Mouse (Mus musculus) forebrain, postnatal 0 days (tissue): ENCODE results near the gene Dhx16. TPM values are rescaled to one million over a fixed set of nuclear protein-coding genes. Genes with fewer than 3 reads are reported as not detected.
A peak's percentile ranks its signal among the peaks of the same experiment; 100 is the strongest.

ENCODE experiments used
- ATAC-seq: fragments of 200-750 bp; cut with Nextera tagmentation; 2 replicates; pipeline ENCODE4 v1.8.0; 2017; ENCODE audit warnings: mild to moderate bottlenecking, moderate library complexity
- DNase-seq: peaks from one replicate; pipeline ENCODE4 v3.0.0-alpha.2; 2015
- H3K27ac ChIP-seq: fragments of 300-500 bp; sonication (generic); 2 replicates; pipeline ENCODE4 v1.5.1; 2014; ENCODE audit warnings: low read depth, mild to moderate bottlenecking, antibody characterized with exemption, low read length, moderate library complexity, mixed read lengths
- H3K27me3 ChIP-seq: fragments of 300-500 bp; sonication (generic); 2 replicates; pipeline ENCODE4 v1.6.1; 2014; ENCODE audit warnings: mild to moderate bottlenecking, low read length, mixed read lengths; ENCODE audit not compliant: insufficient read depth
- H3K36me3 ChIP-seq: fragments of 300-500 bp; sonication (generic); 2 replicates; pipeline ENCODE4 v1.6.1; 2014; ENCODE audit warnings: mild to moderate bottlenecking, moderate library complexity; ENCODE audit not compliant: insufficient read depth
- H3K4me1 ChIP-seq: fragments of 300-500 bp; sonication (generic); 2 replicates; pipeline ENCODE4 v1.6.1; 2014; ENCODE audit warnings: antibody characterized with exemption; ENCODE audit not compliant: insufficient read depth
- H3K4me2 ChIP-seq: fragments of 300-500 bp; sonication (generic); 2 replicates; pipeline ENCODE4 v1.6.1; 2014; ENCODE audit warnings: low read depth, mild to moderate bottlenecking, moderate library complexity
- H3K4me3 ChIP-seq: fragments of 300-500 bp; sonication (generic); 2 replicates; pipeline ENCODE4 v1.5.1; 2014; ENCODE audit warnings: low read depth, low read length, mixed read lengths
- H3K9ac ChIP-seq: fragments of 300-500 bp; sonication (generic); 2 replicates; pipeline ENCODE4 v1.6.1; 2014; ENCODE audit warnings: mild to moderate bottlenecking
- H3K9me3 ChIP-seq: fragments of 300-500 bp; sonication (generic); 2 replicates; pipeline ENCODE4 v1.6.1; 2016; ENCODE audit warnings: low read length
- CTCF ChIP-seq: sonication (generic); IDR thresholded peaks from 2 replicates; pipeline ENCODE4 v1.5.1; 2016; ENCODE audit warnings: antibody characterized with exemption, control low read depth, low read depth
- WGBS: fragments of 180-500 bp; shearing (Covaris S2); extraction: QIAGEN DNeasy Blood & Tissue Kit; methylation state at CpG from one replicate; pipeline ENCODE4 v1.1.7; 2014; 5-methylcytosine and 5-hydroxymethylcytosine counted together
- microRNA counts: library from miRNA; unstranded; fragments of <30 nt; microRNA quantifications from one replicate; lab custom pipeline; 2015
- microRNA-seq, 2 experiments: library from miRNA; unstranded; fragments of <30 nt; microRNA quantifications; one replicate each; pipeline ENCODE4; 2016
- polyA plus RNA-seq: library from polyadenylated mRNA; unstranded; fragments of >200 nt; fragmentation: Nextera tagmentation; extraction: Ambion mirVana; gene quantifications from 2 replicates; pipeline ENCODE4 v1.2.1, GENCODE M21; 2015
- total RNA-seq: library from RNA; depleted of rRNA; stranded (reverse); fragments of >200 nt; gene quantifications from 2 replicates; pipeline ENCODE4 v1.2.3, GENCODE M21; 2014; rRNA removed

Dhx16 gene
- total and polyA plus RNA-seq, 2 experiments from 2014 or later = 21.8 to 33.0 TPM

DNA sequence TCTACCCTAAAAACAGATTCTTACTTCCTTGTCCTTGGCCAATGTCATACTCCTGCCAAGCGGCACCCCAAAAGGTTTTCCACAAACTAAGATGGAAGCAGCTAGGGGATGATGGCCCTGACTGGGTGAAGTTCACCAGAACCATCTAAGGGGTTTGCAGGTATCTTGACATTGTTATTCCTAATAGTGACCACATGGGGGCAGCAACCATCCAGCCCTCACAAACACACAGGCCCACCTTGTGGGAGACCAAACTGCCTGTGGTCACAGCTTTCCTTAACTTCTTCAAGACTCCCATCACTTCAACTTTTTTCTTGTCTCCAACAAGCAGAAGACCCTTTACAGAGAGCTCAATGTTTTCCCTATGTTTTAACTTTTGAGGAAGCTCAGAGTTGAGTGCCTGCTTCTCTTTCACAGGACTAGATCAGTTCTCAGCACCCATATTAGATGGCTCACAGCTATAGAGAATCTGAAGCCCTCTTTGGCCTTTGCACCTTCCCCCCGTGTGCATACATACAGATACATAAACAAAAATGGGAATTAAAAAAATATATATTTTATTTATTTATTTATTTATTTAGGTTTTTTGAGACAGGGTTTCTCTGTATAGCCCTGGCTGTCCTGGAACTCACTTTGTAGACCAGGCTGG is 58.2 kb downstream of the Dhx16 start:
- peak; percentile 67; the same call in 1 of the 2 replicates for ATAC-seq
- Histone ChIP-seq H3K27ac (no peak overlapping the region), H3K4me2 (no peak overlapping the region), H3K9me3 (no peaks in the 10 kb centered on the region), H3K27me3 (no peaks in the 10 kb centered on the region), H3K9ac (no peak overlapping the region), H3K36me3 (no peaks in the 10 kb centered on the region), H3K4me1 (no peaks in the 10 kb centered on the region), H3K4me3 (no peak overlapping the region)
- peak; percentile 84 for TF ChIP-seq CTCF
- DNase-seq = peak; percentile 70
- 43% methylated on average over 2 of the region's 2 CpGs for WGBS

DNA sequence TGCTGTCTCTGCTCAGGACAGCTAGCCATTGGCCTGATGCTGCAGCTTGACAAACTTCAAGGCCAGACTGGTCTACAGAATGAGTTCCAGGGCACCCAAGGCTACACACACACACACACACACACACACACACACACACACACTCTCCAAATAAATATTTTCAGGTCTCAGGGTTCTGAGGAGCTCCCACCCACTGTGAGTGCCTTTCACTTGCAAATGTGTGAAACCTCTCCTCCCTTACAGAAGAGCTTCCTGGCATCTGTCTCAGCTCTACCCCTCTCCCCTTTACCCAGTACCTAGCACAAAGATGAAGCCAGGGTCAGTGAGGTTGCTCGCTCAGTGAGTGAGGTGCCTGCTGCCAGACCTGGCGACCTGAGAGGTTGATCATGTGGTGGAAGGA is 59.5 kb downstream of the Dhx16 start:
- ATAC-seq (no peak), DNase-seq (no peak)
- no peak overlapping the region for H3K9ac ChIP-seq

DNA sequence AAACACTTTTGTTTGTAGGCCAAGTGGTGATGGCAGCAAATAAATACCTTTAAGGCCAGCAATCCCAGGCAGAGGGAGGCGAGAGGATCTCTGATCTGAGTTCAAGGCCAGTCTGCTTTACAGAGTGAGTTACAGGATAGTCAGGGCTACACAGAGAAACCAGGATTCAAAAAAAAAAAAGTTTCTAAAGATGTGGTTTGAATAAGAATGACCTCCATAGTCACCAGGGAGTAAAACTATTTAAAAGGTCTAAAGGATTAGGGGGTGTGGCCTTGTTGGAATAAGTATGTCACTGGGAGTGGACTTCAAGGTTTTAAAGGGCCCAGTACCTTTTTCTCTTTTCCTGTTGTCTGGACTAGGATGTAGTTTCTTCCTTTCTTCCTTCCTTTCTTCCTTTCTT is 60.3 kb downstream of the Dhx16 start:
- no peaks in the 10 kb centered on the region for H3K36me3 ChIP-seq
- H3K4me2 ChIP-seq = no peak overlapping the region

More for the DNA sequence above, 59.5 kb downstream of the Dhx16 start:
- WGBS = 62% methylated on average over 2 of the region's 2 CpGs
- no peaks in the 10 kb centered on the region for H3K4me1 ChIP-seq
- H3K4me3 ChIP-seq = no peak overlapping the region
- no peak for TF ChIP-seq CTCF
- H3K36me3 ChIP-seq = no peaks in the 10 kb centered on the region
- no peak overlapping the region for H3K27ac ChIP-seq
- H3K9me3 ChIP-seq = no peaks in the 10 kb centered on the region
- H3K4me2 ChIP-seq = no peak overlapping the region
- no peaks in the 10 kb centered on the region for H3K27me3 ChIP-seq

More for the DNA sequence above, 60.3 kb downstream of the Dhx16 start:
- Histone ChIP-seq H3K27ac (no peak overlapping the region), H3K4me3 (no peak overlapping the region), H3K9me3 (no peaks in the 10 kb centered on the region), H3K9ac (no peak overlapping the region), H3K4me1 (no peaks in the 10 kb centered on the region), H3K27me3 (no peaks in the 10 kb centered on the region)
- no peak for ATAC-seq
- TF ChIP-seq CTCF = no peak
- WGBS = 53% methylated on average over 1 of the region's 1 CpGs
- no peak for DNase-seq

MicroRNA genes within 50 kb of the gene (microRNA counts, 519-probe panel; counts per million panel counts)
- microRNA mmu-miR-1894-3p (lab: Ali Mortazavi, UCI) = not detected
- microRNA mmu-miR-1894-5p (lab: Ali Mortazavi, UCI) = not detected

Small RNA genes within 50 kb of the gene (microRNA-seq; reads per million reads assigned to microRNA genes)
- gene Gm28033 = 0 to 0.37 reads per million in 2 experiments
- 0 to 0.37 reads per million in 2 experiments for gene Mir1894

Other genes with a start within 250 kb of the Dhx16 start
- gene Mucl3, start 236.1 kb upstream of the Dhx16 start, total RNA-seq = 0.15 TPM in 1 of 2 replicates, not detected in the other
- not detected in 2 replicates for gene Mucl3, start 236.1 kb upstream of the Dhx16 start, polyA plus RNA-seq
- gene Vars2, start 212.2 kb upstream of the Dhx16 start, total RNA-seq = 29.5 and 42.0 TPM in 2 replicates
- gene Vars2, start 212.2 kb upstream of the Dhx16 start, polyA plus RNA-seq = 8.5 and 10.4 TPM in 2 replicates
- 21.2 and 30.9 TPM in 2 replicates for gene Gtf2h4, start 206.1 kb upstream of the Dhx16 start, total RNA-seq
- gene Gtf2h4, start 206.1 kb upstream of the Dhx16 start, polyA plus RNA-seq = 20.9 and 22.1 TPM in 2 replicates
- gene Ddr1, start 175.2 kb upstream of the Dhx16 start, total RNA-seq = 53.0 and 59.8 TPM in 2 replicates
- gene Ddr1, start 175.2 kb upstream of the Dhx16 start, polyA plus RNA-seq = 37.3 and 51.2 TPM in 2 replicates
- 8.9 and 9.0 TPM in 2 replicates for gene Ier3, start 58.1 kb upstream of the Dhx16 start, total RNA-seq
- gene Ier3, start 58.1 kb upstream of the Dhx16 start, polyA plus RNA-seq = 13.0 and 13.1 TPM in 2 replicates
- 90.4 and 103 TPM in 2 replicates for gene Flot1, start 56.6 kb upstream of the Dhx16 start, total RNA-seq
- gene Flot1, start 56.6 kb upstream of the Dhx16 start, polyA plus RNA-seq = 104 and 113 TPM in 2 replicates
- gene Tubb5, start 41.5 kb upstream of the Dhx16 start, total RNA-seq = 3,707 and 3,724 TPM in 2 replicates
- 2,151 and 2,226 TPM in 2 replicates for gene Tubb5, start 41.5 kb upstream of the Dhx16 start, polyA plus RNA-seq
- gene Mdc1, start 38.3 kb upstream of the Dhx16 start, total RNA-seq = 15.3 and 20.4 TPM in 2 replicates
- 3.0 and 4.4 TPM in 2 replicates for gene Mdc1, start 38.3 kb upstream of the Dhx16 start, polyA plus RNA-seq
- gene Nrm, start 18.5 kb upstream of the Dhx16 start, total RNA-seq = 6.1 and 9.7 TPM in 2 replicates
- 13.1 and 15.6 TPM in 2 replicates for gene Nrm, start 18.5 kb upstream of the Dhx16 start, polyA plus RNA-seq
- gene Ppp1r18, start 14.2 kb upstream of the Dhx16 start, total RNA-seq = 29.5 and 38.9 TPM in 2 replicates
- 22.3 and 23.3 TPM in 2 replicates for gene Ppp1r18, start 14.2 kb upstream of the Dhx16 start, polyA plus RNA-seq
- 31.6 and 32.8 TPM in 2 replicates for gene 2310061I04Rik, start 17.6 kb downstream of the Dhx16 start, total RNA-seq
- gene 2310061I04Rik, start 17.6 kb downstream of the Dhx16 start, polyA plus RNA-seq = 56.7 and 66.3 TPM in 2 replicates
- 206 and 218 TPM in 2 replicates for gene Atat1, start 30.3 kb downstream of the Dhx16 start, total RNA-seq
- 371 and 379 TPM in 2 replicates for gene Atat1, start 30.3 kb downstream of the Dhx16 start, polyA plus RNA-seq
- gene Mrps18b, start 36.6 kb downstream of the Dhx16 start, total RNA-seq = 34.5 and 44.5 TPM in 2 replicates
- 65.5 and 69.7 TPM in 2 replicates for gene Mrps18b, start 36.6 kb downstream of the Dhx16 start, polyA plus RNA-seq
- gene Ppp1r10, start 36.6 kb downstream of the Dhx16 start, total RNA-seq = 42.9 and 60.2 TPM in 2 replicates
- 23.2 and 32.5 TPM in 2 replicates for gene Ppp1r10, start 36.6 kb downstream of the Dhx16 start, polyA plus RNA-seq
- 55.9 and 60.4 TPM in 2 replicates for gene Abcf1, start 89.9 kb downstream of the Dhx16 start, total RNA-seq
- gene Abcf1, start 89.9 kb downstream of the Dhx16 start, polyA plus RNA-seq = 89.0 and 101 TPM in 2 replicates
- gene Gnl1, start 100.0 kb downstream of the Dhx16 start, total RNA-seq = 86.2 and 115 TPM in 2 replicates
- gene Gnl1, start 100.0 kb downstream of the Dhx16 start, polyA plus RNA-seq = 63.1 and 83.4 TPM in 2 replicates
- 38.4 and 49.8 TPM in 2 replicates for gene Prr3, start 100.4 kb downstream of the Dhx16 start, total RNA-seq
- 83.1 and 93.9 TPM in 2 replicates for gene Prr3, start 100.4 kb downstream of the Dhx16 start, polyA plus RNA-seq
- gene H2-T24, start 140.7 kb downstream of the Dhx16 start, total RNA-seq = 0.33 and 1.0 TPM in 2 replicates
- gene H2-T24, start 140.7 kb downstream of the Dhx16 start, polyA plus RNA-seq = 1.6 and 4.7 TPM in 2 replicates
- gene H2-T23, start 153.0 kb downstream of the Dhx16 start, total RNA-seq = 9.0 and 10.2 TPM in 2 replicates
- gene H2-T23, start 153.0 kb downstream of the Dhx16 start, polyA plus RNA-seq = 6.4 and 6.9 TPM in 2 replicates
- gene H2-T22, start 162.9 kb downstream of the Dhx16 start, total RNA-seq = 10.3 and 13.1 TPM in 2 replicates
- gene H2-T22, start 162.9 kb downstream of the Dhx16 start, polyA plus RNA-seq = 6.2 and 6.5 TPM in 2 replicates
- 0.31 TPM in 1 of 2 replicates, not detected in the other for gene Gm6034, start 163.1 kb downstream of the Dhx16 start, total RNA-seq
- not detected in 2 replicates for gene Gm6034, start 163.1 kb downstream of the Dhx16 start, polyA plus RNA-seq
- gene Gm11127, start 178.6 kb downstream of the Dhx16 start, total RNA-seq = 0.15 TPM in 1 of 2 replicates, not detected in the other
- gene Gm11127, start 178.6 kb downstream of the Dhx16 start, polyA plus RNA-seq = not detected in 2 replicates
- not detected in 2 replicates for gene Gm19684, start 241.9 kb downstream of the Dhx16 start, total RNA-seq
- not detected in 2 replicates for gene Gm19684, start 241.9 kb downstream of the Dhx16 start, polyA plus RNA-seq
- gene Gm7030, start 249.6 kb downstream of the Dhx16 start, total RNA-seq = not detected in 2 replicates
- not detected in 2 replicates for gene Gm7030, start 249.6 kb downstream of the Dhx16 start, polyA plus RNA-seq